Mouse (Mus musculus): ENCODE data around the gene Parl. TPM values are rescaled to one million over a fixed set of nuclear protein-coding genes. Genes with fewer than 3 reads are reported as not detected.

Parl gene
- polyA plus RNA-seq, 1 experiment from 2014 or later, result 84.5 TPM

GRCm38 (mm10) chr16:20280238-20280637 lies 21.9 kb downstream of the Parl start:
- Histone ChIP-seq H3K9me3 (no peaks in the 10 kb centered on the region), H3K4me3 (no peak overlapping the region), H3K27me3 (no peaks in the 10 kb centered on the region), H3K27ac (no peak overlapping the region), H3K4me1 (no peaks in the 10 kb centered on the region), H3K4me2 (no peak overlapping the region), H3K36me3 (peaks cover 45% of the 10 kb centered on the region), H3K9ac (no peak overlapping the region)
- 75% methylated on average over 4 of the region's 4 CpGs for WGBS
- ATAC-seq (ENCODE audit: borderline replicate concordance, extremely low read depth, low FRiP score, low TSS enrichment), result no peak

- H3K4me3 ChIP-seq, result no peak overlapping the region
- no peak for ATAC-seq (ENCODE audit: borderline replicate concordance, extremely low read depth, low FRiP score, low TSS enrichment)
- peaks cover 38% of the 10 kb centered on the region for H3K36me3 ChIP-seq
- H3K9me3 ChIP-seq, result no peaks in the 10 kb centered on the region
- no peak overlapping the region for H3K9ac ChIP-seq
- WGBS, result 79% methylated on average over 5 of the region's 5 CpGs
- no peaks in the 10 kb centered on the region for H3K4me1 ChIP-seq
- no peak overlapping the region for H3K4me2 ChIP-seq
- H3K27ac ChIP-seq, result no peak overlapping the region
- no peaks in the 10 kb centered on the region for H3K27me3 ChIP-seq
Observed at GRCm38 (mm10) chr16:20279395-20279794, 22.8 kb downstream of the Parl start.

GRCm38 (mm10) chr16:20272994-20273393 lies 29.2 kb downstream of the Parl start:
- Histone ChIP-seq H3K4me1 (0 out of 2 replicates have a peak, but pooled peaks cover 2% of the 10 kb centered on the region), H3K27ac (no peak overlapping the region), H3K9me3 (no peaks in the 10 kb centered on the region), H3K9ac (no peak overlapping the region), H3K27me3 (no peaks in the 10 kb centered on the region), H3K4me3 (no peak overlapping the region), H3K36me3 (0 out of 2 replicates have a peak, but pooled peaks cover 1% of the 10 kb centered on the region), H3K4me2 (no peak overlapping the region)
- no peak for ATAC-seq (ENCODE audit: borderline replicate concordance, extremely low read depth, low FRiP score, low TSS enrichment)
- 4% methylated on average over 3 of the region's 3 CpGs for WGBS

- H3K4me2 ChIP-seq, result no peak overlapping the region
- no peaks in the 10 kb centered on the region for H3K36me3 ChIP-seq
- H3K4me1 ChIP-seq, result 0 out of 2 replicates have a peak, but pooled peaks cover 2% of the 10 kb centered on the region
- no peak for ATAC-seq (ENCODE audit: borderline replicate concordance, extremely low read depth, low FRiP score, low TSS enrichment)
- no peaks in the 10 kb centered on the region for H3K27me3 ChIP-seq
- no peak overlapping the region for H3K27ac ChIP-seq
- H3K9me3 ChIP-seq, result no peaks in the 10 kb centered on the region
- WGBS, result 66% methylated on average over 4 of the region's 4 CpGs
- H3K4me3 ChIP-seq, result no peak overlapping the region
- no peak overlapping the region for H3K9ac ChIP-seq
Observed at GRCm38 (mm10) chr16:20271339-20271738, 30.8 kb downstream of the Parl start.

GRCm38 (mm10) chr16:20265089-20265488 lies 37.1 kb downstream of the Parl start:
- 70% methylated on average over 7 of the region's 7 CpGs for WGBS
- no peaks in the 10 kb centered on the region for H3K36me3 ChIP-seq
- no peaks in the 10 kb centered on the region for H3K9me3 ChIP-seq
- no peaks in the 10 kb centered on the region for H3K27me3 ChIP-seq
- no peaks in the 10 kb centered on the region for H3K4me1 ChIP-seq
- no peak overlapping the region for H3K27ac ChIP-seq
- no peak for ATAC-seq (ENCODE audit: borderline replicate concordance, extremely low read depth, low FRiP score, low TSS enrichment)
- H3K9ac ChIP-seq, result no peak overlapping the region
- H3K4me2 ChIP-seq, result no peak overlapping the region
- no peak overlapping the region for H3K4me3 ChIP-seq

GRCm38 (mm10) chr16:20257926-20258325 lies 44.3 kb downstream of the Parl start:
- H3K36me3 ChIP-seq, result no peaks in the 10 kb centered on the region
- 88% methylated on average over 5 of the region's 5 CpGs for WGBS
- no peak overlapping the region for H3K27ac ChIP-seq

GRCm38 (mm10) chr16:20248442-20249174 lies 53.6 kb downstream of the Parl start:
- H3K9me3 ChIP-seq, result no peaks in the 10 kb centered on the region
- no peak for ATAC-seq (ENCODE audit: borderline replicate concordance, extremely low read depth, low FRiP score, low TSS enrichment)
- no peaks in the 10 kb centered on the region for H3K4me1 ChIP-seq
- H3K36me3 ChIP-seq, result no peaks in the 10 kb centered on the region
- no peak overlapping the region for H3K4me2 ChIP-seq
- WGBS, result 82% methylated on average over 9 of the region's 9 CpGs
- no peak overlapping the region for H3K9ac ChIP-seq
- no peak overlapping the region for H3K27ac ChIP-seq
- H3K27me3 ChIP-seq, result no peaks in the 10 kb centered on the region
- no peak overlapping the region for H3K4me3 ChIP-seq

More at GRCm38 (mm10) chr16:20257926-20258325, 44.3 kb downstream of the Parl start:
- no peaks in the 10 kb centered on the region for H3K4me1 ChIP-seq
- no peaks in the 10 kb centered on the region for H3K27me3 ChIP-seq
- no peaks in the 10 kb centered on the region for H3K9me3 ChIP-seq
- no peak overlapping the region for H3K4me2 ChIP-seq
- no peak overlapping the region for H3K9ac ChIP-seq
- H3K4me3 ChIP-seq, result no peak overlapping the region
- ATAC-seq (ENCODE audit: borderline replicate concordance, extremely low read depth, low FRiP score, low TSS enrichment), result no peak

- Histone ChIP-seq H3K9me3 (no peaks in the 10 kb centered on the region), H3K27ac (no peak overlapping the region), H3K27me3 (0 out of 2 replicates have a peak, but pooled peaks cover 2% of the 10 kb centered on the region), H3K9ac (no peak overlapping the region), H3K4me1 (no peaks in the 10 kb centered on the region), H3K4me2 (no peak overlapping the region), H3K36me3 (no peaks in the 10 kb centered on the region), H3K4me3 (no peak overlapping the region)
- ATAC-seq (ENCODE audit: borderline replicate concordance, extremely low read depth, low FRiP score, low TSS enrichment), result no peak
Observed at GRCm38 (mm10) chr16:20247103-20247502, 55.1 kb downstream of the Parl start.

- Histone ChIP-seq H3K4me2 (peak within 1 kb of the TSS; percentile 97), H3K9ac (peak within 1 kb of the TSS; percentile 52), H3K27ac (no peak within 1 kb of the TSS), H3K36me3 (no peaks in the 10 kb centered on the region), H3K27me3 (peaks cover 10% of the 10 kb centered on the region; the same call in 1 of the 2 replicates), H3K9me3 (no peaks in the 10 kb centered on the region), H3K4me1 (peaks cover 5% of the 10 kb centered on the region; the same call in 1 of the 2 replicates), H3K4me3 (peak within 1 kb of the TSS; percentile 72)
- 1% methylated on average over 89 of the region's 90 CpGs for WGBS
- peak; percentile 83 for ATAC-seq (ENCODE audit: borderline replicate concordance, extremely low read depth, low FRiP score, low TSS enrichment)
Observed at GRCm38 (mm10) chr16:20240468-20241414, 61.4 kb downstream of the Parl start, which contains the start of gene Map6d1. Gene Map6d1, minus strand, starts transcription at chr16:20241358.

GRCm38 (mm10) chr16:20238646-20239045 lies 63.5 kb downstream of the Parl start:
- Histone ChIP-seq H3K9ac (no peak overlapping the region), H3K27ac (no peak overlapping the region), H3K27me3 (peaks cover 10% of the 10 kb centered on the region; the same call in 1 of the 2 replicates), H3K4me3 (no peak overlapping the region), H3K9me3 (no peaks in the 10 kb centered on the region), H3K4me2 (no peak overlapping the region), H3K36me3 (peaks cover 5% of the 10 kb centered on the region), H3K4me1 (peaks cover 5% of the 10 kb centered on the region; the same call in 1 of the 2 replicates)
- WGBS, result 73% methylated on average over 4 of the region's 4 CpGs
- no peak for ATAC-seq (ENCODE audit: borderline replicate concordance, extremely low read depth, low FRiP score, low TSS enrichment)

GRCm38 (mm10) chr16:20237426-20237825 lies 64.8 kb downstream of the Parl start:
- Histone ChIP-seq H3K36me3 (peaks cover 9% of the 10 kb centered on the region), H3K4me2 (no peak overlapping the region), H3K9me3 (no peaks in the 10 kb centered on the region), H3K4me3 (no peak overlapping the region), H3K9ac (no peak overlapping the region), H3K4me1 (peaks cover 5% of the 10 kb centered on the region; the same call in 1 of the 2 replicates), H3K27me3 (peaks cover 10% of the 10 kb centered on the region; the same call in 1 of the 2 replicates), H3K27ac (no peak overlapping the region)
- WGBS, result 75% methylated on average over 4 of the region's 4 CpGs
- ATAC-seq (ENCODE audit: borderline replicate concordance, extremely low read depth, low FRiP score, low TSS enrichment), result no peak
